Mouse (Mus musculus): ENCODE data around the gene Cep131. TPM values are rescaled to one million over a fixed set of nuclear protein-coding genes. Genes with fewer than 3 reads are reported as not detected.

The Cep131 gene
- polyA plus RNA-seq, 1 experiment from 2014 or later, result 36.8 TPM

DNA sequence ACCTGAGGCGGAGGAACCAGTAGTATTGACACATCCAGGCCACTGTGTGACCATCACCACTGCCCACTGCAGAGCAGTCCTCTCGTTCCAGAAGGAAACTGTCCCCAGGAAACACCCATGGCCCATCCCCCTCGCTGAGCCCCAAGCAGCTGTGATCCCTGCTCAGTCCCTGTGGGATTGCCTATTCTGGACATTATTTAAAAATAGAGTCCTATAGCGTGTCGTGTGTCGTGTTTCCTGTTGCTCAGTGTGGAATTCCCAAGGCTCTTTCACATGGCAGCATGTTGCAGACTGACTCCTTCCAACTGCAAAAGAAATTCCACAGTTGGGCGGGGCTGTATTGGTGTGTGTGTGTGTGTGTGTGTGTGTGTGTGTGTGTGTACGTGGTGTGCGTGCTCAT is 34.4 kb downstream of the Cep131 start:
- DNase-seq (ENCODE audit: low read depth, low spot score), result no peak
- no peaks in the 10 kb centered on the region for H3K27me3 ChIP-seq
- no peak for ATAC-seq
- CTCF ChIA-PET, result interaction anchor here (1.7 kb wide), 1 partner anchor 13 kb away, joined by 7 read pairs; no protein-coding TSS in a partner anchor
- TF ChIP-seq CTCF (IDR thresholded peaks at IDR 0.05), result no peak
- POLR2A ChIA-PET, result no interaction called here
- in situ Hi-C loops (cut with MboI; ENCODE audit: low pct_unique_long_range_greater_than_20kb), result no loop called here

DNA sequence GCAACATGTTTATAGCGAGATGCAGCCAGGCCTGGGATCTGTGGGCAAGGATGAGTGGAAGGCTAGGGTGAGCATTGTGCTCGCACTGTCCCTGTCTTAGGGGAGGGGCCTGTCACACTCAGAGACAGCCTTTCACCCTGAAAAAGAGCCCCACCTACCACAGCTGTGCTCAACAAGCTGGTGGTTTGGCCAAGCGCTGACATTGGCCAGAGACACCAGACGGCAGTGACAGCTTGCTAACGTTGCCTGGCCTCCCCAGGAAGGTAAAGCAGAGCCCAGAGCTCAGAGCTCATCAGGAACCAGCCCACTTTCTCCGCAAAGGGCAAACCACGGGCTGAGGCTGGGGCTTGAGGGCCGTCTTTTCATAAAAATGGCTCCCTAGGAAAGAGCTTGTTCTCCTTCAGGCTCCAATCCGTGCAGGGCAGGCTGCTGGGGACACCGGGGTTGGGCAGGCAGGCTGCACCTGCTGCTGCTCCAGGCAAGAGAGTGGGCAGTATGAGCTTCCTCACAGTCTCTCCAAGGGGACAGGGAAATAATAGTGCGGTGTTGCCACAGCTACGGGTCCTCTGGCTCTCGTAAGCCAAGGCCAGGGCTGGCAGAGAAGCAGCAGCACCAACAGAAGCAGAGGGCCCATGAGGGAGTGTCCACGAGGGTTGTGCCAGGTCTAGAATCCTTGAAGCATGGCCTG is 35.4 kb downstream of the Cep131 start:
- no peak for TF ChIP-seq CTCF (IDR thresholded peaks at IDR 0.05)
- ATAC-seq (no peak), DNase-seq (ENCODE audit: low read depth, low spot score) (no peak)
- ChIA-PET CTCF (interaction anchor here (0.6 to 1.7 kb wide), 2 partner anchors 14 to 139 kb away, joined by 3 to 7 read pairs; no protein-coding TSS in a partner anchor), POLR2A (no interaction called here)
- H3K27me3 ChIP-seq, result no peaks in the 10 kb centered on the region
- in situ Hi-C loops (cut with MboI; ENCODE audit: low pct_unique_long_range_greater_than_20kb), result no loop called here

DNA sequence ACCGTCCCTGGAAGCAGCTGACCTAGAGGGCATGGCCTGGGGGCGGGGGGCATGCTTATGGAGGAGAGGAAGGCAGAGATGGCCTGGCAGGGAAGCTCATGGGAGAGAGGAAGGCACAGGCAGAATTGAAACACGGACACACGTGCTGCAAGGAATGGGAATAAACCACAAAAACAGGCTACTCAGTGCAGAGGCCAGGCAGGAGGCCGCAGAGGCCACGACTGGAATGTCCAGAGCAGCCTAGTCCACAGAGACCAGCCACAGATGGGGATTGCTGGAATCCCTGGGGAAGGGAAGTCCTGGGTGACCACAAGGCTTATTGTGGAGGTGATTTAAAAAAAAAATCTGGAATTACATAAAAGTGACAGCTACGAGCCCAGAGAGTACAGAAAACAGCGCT is 37.6 kb downstream of the Cep131 start:
- ChIA-PET POLR2A (no interaction called here), CTCF (interaction anchor here (1.4 to 1.5 kb wide), 2 partner anchors 13 to 16 kb away, joined by 3 to 5 read pairs; no protein-coding TSS in a partner anchor)
- H3K27me3 ChIP-seq, result no peaks in the 10 kb centered on the region
- no peak for TF ChIP-seq CTCF (IDR thresholded peaks at IDR 0.05)
- DNase-seq (ENCODE audit: low read depth, low spot score), result no peak
- in situ Hi-C loops (cut with MboI; ENCODE audit: low pct_unique_long_range_greater_than_20kb), result no loop called here
- ATAC-seq, result peak; percentile 14

GRCm38 (mm10) chr11:120048252-120048556 is 38.4 kb downstream of the Cep131 start:
- in situ Hi-C loops (cut with MboI; ENCODE audit: low pct_unique_long_range_greater_than_20kb), result no loop called here
- ChIA-PET POLR2A (interaction anchor here (1.0 kb wide), 1 partner anchor 59 kb away, joined by 4 read pairs; no protein-coding TSS in a partner anchor), CTCF (interaction anchor here (1.4 to 1.5 kb wide), 2 partner anchors 14 to 17 kb away, joined by 3 to 5 read pairs; no protein-coding TSS in a partner anchor)
- DNase-seq (ENCODE audit: low read depth, low spot score) (no peak), ATAC-seq (no peak)
- no peaks in the 10 kb centered on the region for H3K27me3 ChIP-seq
- no peak for TF ChIP-seq CTCF (IDR thresholded peaks at IDR 0.05)

GRCm38 (mm10) chr11:120047531-120048251 is 38.9 kb downstream of the Cep131 start:
- DNase-seq (ENCODE audit: low read depth, low spot score), result no peak

DNA sequence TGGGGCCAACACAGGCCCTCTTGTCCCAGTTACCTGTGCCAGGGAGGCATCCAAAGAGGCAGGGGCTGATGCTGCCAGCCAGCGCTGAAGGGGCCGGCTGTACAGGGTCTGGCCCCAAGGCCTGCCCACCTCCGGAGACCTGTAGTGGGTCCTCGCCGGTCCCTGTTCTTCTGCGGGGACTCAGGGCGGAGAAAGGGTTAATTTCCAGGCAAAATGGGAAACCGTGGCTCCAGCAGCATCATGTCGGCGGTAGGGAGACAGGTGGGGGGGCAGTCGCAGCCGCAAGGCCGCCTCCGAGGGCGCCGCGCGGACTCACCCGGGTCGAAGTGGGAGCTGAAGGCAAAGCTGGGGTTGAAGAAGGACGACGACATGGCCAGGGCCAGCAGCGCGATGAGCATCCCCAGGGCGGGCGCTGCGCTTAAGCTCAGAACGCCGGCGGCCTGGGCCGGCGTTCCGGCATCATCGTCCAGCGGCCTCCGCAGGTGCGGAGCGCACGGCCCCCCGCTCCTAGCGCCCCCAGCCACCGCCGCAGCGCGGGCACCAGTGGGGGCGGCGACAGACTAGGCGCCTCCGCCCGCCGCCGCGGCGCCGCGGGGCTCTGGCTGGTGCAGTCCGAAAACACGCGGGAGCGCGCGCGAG is 40.0 kb downstream of the Cep131 start, which contains the start of gene Aatk:
Gene Aatk (minus strand): TSS at position 615 of the 639 bp plus-strand sequence.
- H3K27me3 ChIP-seq, result no peaks in the 10 kb centered on the region
- no peak for DNase-seq (ENCODE audit: low read depth, low spot score)
- in situ Hi-C loops (cut with MboI; ENCODE audit: low pct_unique_long_range_greater_than_20kb), result no loop called here
- ChIA-PET CTCF (no interaction called here), POLR2A (interaction anchor here (0.6 kb wide), 1 partner anchor 102 kb away, joined by 4 read pairs; no protein-coding TSS in a partner anchor)
- ATAC-seq, result no peak
- TF ChIP-seq CTCF (IDR thresholded peaks at IDR 0.05), result no peak

More at GRCm38 (mm10) chr11:120047531-120048251, 38.9 kb downstream of the Cep131 start:
- in situ Hi-C loops (cut with MboI; ENCODE audit: low pct_unique_long_range_greater_than_20kb), result no loop called here
- no peaks in the 10 kb centered on the region for H3K27me3 ChIP-seq
- POLR2A ChIA-PET, result interaction anchor here (1.0 kb wide), 1 partner anchor 60 kb away, joined by 4 read pairs; no protein-coding TSS in a partner anchor
- no peak for TF ChIP-seq CTCF (IDR thresholded peaks at IDR 0.05)
- ATAC-seq, result no peak
- CTCF ChIA-PET, result interaction anchor here (1.4 to 1.5 kb wide), 2 partner anchors 14 to 17 kb away, joined by 3 to 5 read pairs; no protein-coding TSS in a partner anchor

DNA sequence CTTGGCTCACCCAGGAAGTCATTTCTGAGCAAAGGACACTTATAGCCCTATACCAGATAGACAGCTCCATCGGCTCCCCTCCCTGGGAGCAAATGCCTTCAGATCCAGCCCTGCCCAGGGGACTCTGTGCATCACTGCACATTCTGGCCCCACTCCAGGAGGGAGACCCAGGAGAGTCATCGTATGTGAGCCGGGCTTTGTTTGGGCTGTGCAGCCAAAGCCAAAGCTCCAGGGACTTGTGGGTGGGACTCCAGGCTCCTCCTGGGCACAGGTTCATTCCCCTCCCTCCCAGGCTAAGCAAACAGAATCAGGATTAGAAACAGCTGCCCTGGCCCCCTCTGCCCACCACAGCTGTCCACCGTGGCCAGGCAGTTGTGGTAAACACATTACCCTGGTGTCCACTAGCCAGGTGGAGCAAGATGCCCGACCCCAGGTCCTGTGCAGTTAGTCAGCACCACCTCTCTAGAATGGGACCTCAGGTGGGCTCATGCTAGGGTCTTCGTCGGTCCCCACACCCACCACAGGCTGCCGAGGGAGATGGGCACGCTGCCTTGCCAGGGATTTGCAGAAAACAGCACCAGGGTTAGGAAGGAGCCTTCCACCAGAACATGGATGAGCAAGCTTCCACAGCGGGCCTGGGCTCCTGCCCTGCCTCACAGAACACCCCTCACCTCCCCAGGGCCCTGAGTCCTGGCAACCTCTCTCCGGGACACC is 40.6 kb downstream of the Cep131 start:
- DNase-seq (ENCODE audit: low read depth, low spot score), result no peak

GRCm38 (mm10) chr11:120045341-120045740 is 41.3 kb downstream of the Cep131 start:
- in situ Hi-C loops (cut with MboI; ENCODE audit: low pct_unique_long_range_greater_than_20kb), result no loop called here
- H3K27me3 ChIP-seq, result no peaks in the 10 kb centered on the region
- POLR2A ChIA-PET, result no interaction called here
- CTCF ChIA-PET, result no interaction called here
- TF ChIP-seq CTCF (IDR thresholded peaks at IDR 0.05), result no peak
- no peak for ATAC-seq
- DNase-seq (ENCODE audit: low read depth, low spot score), result no peak

More for the DNA sequence above, 40.6 kb downstream of the Cep131 start:
- in situ Hi-C loops (cut with MboI; ENCODE audit: low pct_unique_long_range_greater_than_20kb), result no loop called here
- TF ChIP-seq CTCF (IDR thresholded peaks at IDR 0.05), result no peak
- H3K27me3 ChIP-seq, result no peaks in the 10 kb centered on the region
- ChIA-PET POLR2A (no interaction called here), CTCF (no interaction called here)
- no peak for ATAC-seq

DNA sequence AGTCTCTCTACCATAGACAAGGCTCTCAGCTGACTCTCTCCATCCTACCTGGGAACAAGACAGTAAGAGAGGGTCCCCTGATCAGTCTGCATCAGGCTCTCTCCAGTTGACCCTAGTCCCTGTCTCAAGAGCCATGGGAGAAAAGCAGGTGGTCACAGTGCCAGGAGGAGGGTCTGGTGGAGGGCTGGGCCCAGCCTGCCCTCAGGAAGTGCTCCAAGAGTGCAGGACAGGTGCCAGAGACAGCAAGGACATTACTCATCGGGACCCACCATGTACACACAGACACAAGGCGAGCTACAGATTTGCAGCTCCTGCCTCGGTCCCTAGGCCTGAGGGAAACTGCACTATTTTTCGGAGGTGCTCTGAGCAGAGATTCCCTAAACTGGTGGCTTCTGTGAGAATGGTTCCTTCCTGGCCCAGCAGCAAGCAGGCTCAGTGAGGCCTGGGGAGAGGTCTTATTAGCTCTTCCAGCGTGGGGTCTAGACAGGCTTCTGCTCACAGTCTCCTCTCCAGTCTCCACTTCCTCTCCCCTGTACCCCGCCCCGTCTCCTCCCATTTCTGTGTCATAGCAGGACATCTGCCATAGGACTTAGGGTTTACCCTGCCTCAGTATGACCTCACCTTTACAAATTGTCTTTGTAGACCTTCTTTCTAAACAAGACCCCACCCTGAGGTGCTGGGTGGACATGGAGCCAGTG is 44.3 kb downstream of the Cep131 start:
- in situ Hi-C loops (cut with MboI; ENCODE audit: low pct_unique_long_range_greater_than_20kb), result no loop called here
- no peak for TF ChIP-seq CTCF (IDR thresholded peaks at IDR 0.05)
- DNase-seq (ENCODE audit: low read depth, low spot score) (no peak), ATAC-seq (no peak)
- ChIA-PET CTCF (no interaction called here), POLR2A (no interaction called here)
- H3K27me3 ChIP-seq, result no peaks in the 10 kb centered on the region

Data from Patski (cell line).